Mouse (Mus musculus) midbrain, embryonic 13.5 days (tissue): Measurements from ENCODE around the gene Gm10234. TPM values are rescaled to one million over a fixed set of nuclear protein-coding genes. Genes with fewer than 3 reads are reported as not detected.

Experiments
- ATAC-seq: fragments of 200-750 bp; cut with Nextera tagmentation; 2 replicates; pipeline ENCODE4 v1.8.0; 2017; ENCODE audit warnings: mild to moderate bottlenecking, moderate TSS enrichment, moderate library complexity
- H3K27ac ChIP-seq: fragments of 300-500 bp; sonication (generic); 2 replicates; pipeline ENCODE4 v1.5.1; 2015; ENCODE audit warnings: inconsistent platforms, mild to moderate bottlenecking, moderate library complexity
- H3K27me3 ChIP-seq: fragments of 300-500 bp; sonication (generic); 2 replicates; pipeline ENCODE4 v1.6.1; 2015; ENCODE audit warnings: mild to moderate bottlenecking, inconsistent platforms
- H3K36me3 ChIP-seq: fragments of 300-500 bp; sonication (generic); 2 replicates; pipeline ENCODE4 v1.6.1; 2015; ENCODE audit warnings: mild to moderate bottlenecking, inconsistent platforms
- H3K4me1 ChIP-seq: fragments of 300-500 bp; sonication (generic); replicated peaks from 2 replicates; pipeline ENCODE4 v1.6.1; 2015; ENCODE audit warnings: inconsistent platforms
- H3K4me2 ChIP-seq: fragments of 300-500 bp; sonication (generic); replicated peaks from 2 replicates; pipeline ENCODE4 v1.6.1; 2015; ENCODE audit warnings: moderate library complexity, mild to moderate bottlenecking, inconsistent platforms
- H3K4me3 ChIP-seq: fragments of 300-500 bp; sonication (generic); replicated peaks from 2 replicates; pipeline ENCODE4 v1.5.1; 2015; ENCODE audit warnings: mild to moderate bottlenecking, inconsistent platforms
- H3K9ac ChIP-seq: fragments of 300-500 bp; sonication (generic); replicated peaks from 2 replicates; pipeline ENCODE4 v1.6.1; 2015; ENCODE audit warnings: mild to moderate bottlenecking, inconsistent platforms
- H3K9me3 ChIP-seq: fragments of 300-500 bp; sonication (generic); 2 replicates; pipeline ENCODE4 v1.6.1; 2016; ENCODE audit warnings: mild to moderate bottlenecking, inconsistent platforms
- WGBS: fragments of 180-500 bp; shearing (Covaris S2); methylation state at CpG from one replicate; pipeline ENCODE4 v1.1.7; 2015; 5-methylcytosine and 5-hydroxymethylcytosine counted together
- polyA plus RNA-seq: library from polyadenylated mRNA; unstranded; fragments of >200 nt; fragmentation: Nextera tagmentation; extraction: Ambion mirVana; gene quantifications from 2 replicates; pipeline ENCODE4 v1.2.1, GENCODE M21; 2015

Gm10234 gene
- polyA plus RNA-seq = not detected in 2 replicates

DNA sequence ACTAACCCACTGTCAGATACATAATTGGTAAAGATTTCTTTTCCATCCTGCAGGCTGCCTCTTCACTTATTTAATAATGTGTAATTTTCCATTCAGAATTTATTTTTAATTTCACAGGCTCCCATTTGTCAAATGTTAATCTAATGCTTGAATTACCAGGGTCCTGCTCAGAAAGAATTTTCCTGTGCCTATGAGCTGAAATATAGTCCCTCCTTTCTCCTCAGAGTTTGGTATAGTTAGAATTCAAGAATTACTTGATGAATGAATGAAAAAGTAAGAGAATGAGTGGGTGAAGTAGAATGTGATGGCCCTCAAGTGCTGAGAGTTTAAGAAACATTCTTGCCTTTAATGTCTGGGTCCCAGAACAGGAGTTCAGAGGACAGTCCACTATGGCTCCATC lies at the start of gene Gm10234:
Gene Gm10234, plus strand, starts transcription at position 301 of the 400 bp plus-strand sequence.
- no peaks in the 10 kb centered on the region for H3K36me3 ChIP-seq
- H3K4me3 ChIP-seq = no peak within 1 kb of the TSS
- H3K4me1 ChIP-seq = no peaks in the 10 kb centered on the region
- H3K27me3 ChIP-seq = no peaks in the 10 kb centered on the region
- no peak within 1 kb of the TSS for H3K27ac ChIP-seq
- H3K4me2 ChIP-seq = no peak within 1 kb of the TSS
- no peaks in the 10 kb centered on the region for H3K9me3 ChIP-seq
- H3K9ac ChIP-seq = no peak within 1 kb of the TSS
- ATAC-seq = no peak

DNA sequence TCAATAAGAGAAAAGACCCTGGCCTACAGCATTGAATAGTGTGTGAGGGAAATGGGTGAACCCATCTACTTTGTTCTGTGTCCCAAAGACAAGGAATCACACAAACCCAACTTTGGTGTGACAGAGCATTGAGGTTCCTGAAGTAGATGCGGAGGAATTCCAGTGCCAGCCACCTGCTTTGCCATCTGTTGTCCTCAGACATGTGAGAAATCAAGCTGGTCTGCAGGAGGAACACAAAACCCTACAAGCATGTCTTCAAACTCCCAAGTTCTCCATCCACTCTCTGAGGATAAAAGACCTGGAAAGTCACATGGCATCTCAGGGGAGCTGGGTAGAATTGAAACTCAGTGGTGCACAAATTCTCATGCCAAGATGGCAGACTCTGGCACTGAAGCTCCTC lies 44.3 kb upstream of the Gm10234 start:
- H3K9ac ChIP-seq = no peak overlapping the region
- H3K27ac ChIP-seq = no peak overlapping the region
- no peaks in the 10 kb centered on the region for H3K27me3 ChIP-seq
- no peak for ATAC-seq
- H3K4me1 ChIP-seq = no peaks in the 10 kb centered on the region
- 92% methylated on average over 1 of the region's 1 CpGs for WGBS
- H3K4me2 ChIP-seq = no peak overlapping the region
- H3K9me3 ChIP-seq = no peaks in the 10 kb centered on the region
- H3K4me3 ChIP-seq = no peak overlapping the region
- no peaks in the 10 kb centered on the region for H3K36me3 ChIP-seq

DNA sequence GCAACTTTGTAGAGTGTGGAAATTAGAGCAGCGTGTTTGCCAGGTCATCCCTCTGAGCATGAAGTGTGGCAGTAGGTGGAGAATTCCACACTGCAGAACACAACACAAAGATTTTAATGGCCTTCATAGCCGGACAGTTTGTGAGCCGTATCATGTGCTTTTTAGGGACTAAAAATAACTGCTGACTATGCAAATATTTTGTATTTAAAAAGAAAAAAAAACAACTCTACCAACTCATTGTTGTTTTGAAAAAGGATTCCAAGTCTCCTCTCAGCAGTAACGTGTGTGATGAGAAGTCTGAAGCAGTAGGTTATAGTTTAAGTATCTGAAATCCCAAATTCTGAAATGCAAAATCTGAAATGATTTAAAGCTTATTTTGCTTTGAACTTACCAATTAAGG lies 25.9 kb upstream of the Gm10234 start:
- H3K27ac ChIP-seq = no peak overlapping the region
- H3K27me3 ChIP-seq = no peaks in the 10 kb centered on the region
- no peak overlapping the region for H3K4me2 ChIP-seq
- H3K4me1 ChIP-seq = no peaks in the 10 kb centered on the region
- no peak overlapping the region for H3K9ac ChIP-seq
- H3K4me3 ChIP-seq = no peak overlapping the region
- H3K9me3 ChIP-seq = no peaks in the 10 kb centered on the region
- ATAC-seq = no peak
- H3K36me3 ChIP-seq = no peaks in the 10 kb centered on the region
- 87% methylated on average over 4 of the region's 4 CpGs for WGBS

- WGBS = 74% methylated on average over 3 of the region's 3 CpGs
- no peak for ATAC-seq
- no peak overlapping the region for H3K9ac ChIP-seq
- H3K4me3 ChIP-seq = no peak overlapping the region
- no peaks in the 10 kb centered on the region for H3K9me3 ChIP-seq
- no peaks in the 10 kb centered on the region for H3K36me3 ChIP-seq
- no peaks in the 10 kb centered on the region for H3K27me3 ChIP-seq
- no peak overlapping the region for H3K27ac ChIP-seq
- H3K4me2 ChIP-seq = no peak overlapping the region
- H3K4me1 ChIP-seq = no peaks in the 10 kb centered on the region
These were observed 23.5 kb upstream of the Gm10234 start for GRCm38 (mm10) chr6:95298387-95298786.

GRCm38 (mm10) chr6:95300658-95301057 lies 21.3 kb upstream of the Gm10234 start:
- ATAC-seq = no peak

DNA sequence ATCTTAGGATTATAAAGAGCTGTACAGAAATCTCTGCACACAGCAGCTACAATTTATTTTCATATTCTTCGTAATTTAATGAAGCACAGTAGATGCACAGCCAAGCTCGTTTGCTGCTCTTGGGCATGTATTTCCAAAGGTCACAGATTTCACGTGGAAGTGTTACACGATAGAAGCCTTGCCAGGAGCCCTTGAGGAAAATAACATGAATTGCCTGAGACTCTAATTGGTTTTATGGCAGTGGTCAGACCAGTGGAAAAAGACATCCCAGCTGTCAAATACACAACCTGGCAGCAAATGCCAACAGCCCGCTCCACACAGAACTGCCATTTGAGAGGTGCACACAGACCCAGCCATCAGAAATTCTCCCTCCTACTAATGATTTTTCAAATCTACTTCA lies 9.3 kb downstream of the Gm10234 start:
- no peaks in the 10 kb centered on the region for H3K36me3 ChIP-seq
- no peaks in the 10 kb centered on the region for H3K4me1 ChIP-seq
- no peak overlapping the region for H3K4me3 ChIP-seq
- no peak overlapping the region for H3K27ac ChIP-seq
- H3K4me2 ChIP-seq = no peak overlapping the region
- no peaks in the 10 kb centered on the region for H3K9me3 ChIP-seq
- no peaks in the 10 kb centered on the region for H3K27me3 ChIP-seq
- ATAC-seq = no peak
- 72% methylated on average over 5 of the region's 5 CpGs for WGBS
- no peak overlapping the region for H3K9ac ChIP-seq

More at GRCm38 (mm10) chr6:95300658-95301057, 21.3 kb upstream of the Gm10234 start:
- no peaks in the 10 kb centered on the region for H3K36me3 ChIP-seq
- 86% methylated on average over 2 of the region's 2 CpGs for WGBS
- H3K27me3 ChIP-seq = no peaks in the 10 kb centered on the region
- no peaks in the 10 kb centered on the region for H3K4me1 ChIP-seq
- no peaks in the 10 kb centered on the region for H3K9me3 ChIP-seq
- no peak overlapping the region for H3K4me2 ChIP-seq
- H3K4me3 ChIP-seq = no peak overlapping the region
- no peak overlapping the region for H3K27ac ChIP-seq
- no peak overlapping the region for H3K9ac ChIP-seq

GRCm38 (mm10) chr6:95334781-95335180 lies 12.9 kb downstream of the Gm10234 start:
- H3K4me1 ChIP-seq = no peaks in the 10 kb centered on the region
- no peak for ATAC-seq

DNA sequence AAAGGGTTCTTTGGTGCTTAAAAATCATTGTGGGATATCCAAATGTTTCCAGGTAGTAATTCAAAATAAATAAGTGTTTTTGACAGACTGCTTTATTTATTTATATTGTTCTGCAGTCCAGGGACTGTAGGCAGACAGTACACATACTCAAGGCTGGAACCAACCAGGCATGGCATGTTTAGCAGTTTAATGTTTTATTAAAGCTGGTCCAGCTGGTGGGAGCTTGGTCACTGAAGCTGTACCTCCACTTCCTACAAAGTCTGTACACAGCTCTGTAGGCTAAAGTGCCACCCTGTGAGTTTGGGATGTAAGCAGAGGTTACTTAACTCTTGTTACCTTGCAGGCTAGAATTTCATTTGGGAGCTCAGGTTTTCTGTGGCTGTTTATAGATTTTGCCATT lies 27.5 kb downstream of the Gm10234 start:
- ATAC-seq = no peak
- Histone ChIP-seq H3K9me3 (no peaks in the 10 kb centered on the region), H3K4me2 (no peak overlapping the region), H3K4me3 (no peak overlapping the region), H3K27me3 (no peaks in the 10 kb centered on the region), H3K36me3 (no peaks in the 10 kb centered on the region), H3K4me1 (no peaks in the 10 kb centered on the region), H3K9ac (no peak overlapping the region), H3K27ac (no peak overlapping the region)

More at GRCm38 (mm10) chr6:95334781-95335180, 12.9 kb downstream of the Gm10234 start:
- Histone ChIP-seq H3K27me3 (no peaks in the 10 kb centered on the region), H3K9ac (no peak overlapping the region), H3K4me3 (no peak overlapping the region), H3K27ac (no peak overlapping the region), H3K4me2 (no peak overlapping the region), H3K9me3 (no peaks in the 10 kb centered on the region), H3K36me3 (no peaks in the 10 kb centered on the region)
- WGBS = 87% methylated on average over 6 of the region's 6 CpGs

- WGBS = 90% methylated on average over 7 of the region's 7 CpGs
- no peak overlapping the region for H3K9ac ChIP-seq
- no peaks in the 10 kb centered on the region for H3K4me1 ChIP-seq
- H3K27me3 ChIP-seq = no peaks in the 10 kb centered on the region
- no peak for ATAC-seq
- no peaks in the 10 kb centered on the region for H3K36me3 ChIP-seq
- H3K27ac ChIP-seq = no peak overlapping the region
- H3K4me3 ChIP-seq = no peak overlapping the region
- no peaks in the 10 kb centered on the region for H3K9me3 ChIP-seq
- no peak overlapping the region for H3K4me2 ChIP-seq
These were observed 31.1 kb downstream of the Gm10234 start for GRCm38 (mm10) chr6:95353043-95353442.

DNA sequence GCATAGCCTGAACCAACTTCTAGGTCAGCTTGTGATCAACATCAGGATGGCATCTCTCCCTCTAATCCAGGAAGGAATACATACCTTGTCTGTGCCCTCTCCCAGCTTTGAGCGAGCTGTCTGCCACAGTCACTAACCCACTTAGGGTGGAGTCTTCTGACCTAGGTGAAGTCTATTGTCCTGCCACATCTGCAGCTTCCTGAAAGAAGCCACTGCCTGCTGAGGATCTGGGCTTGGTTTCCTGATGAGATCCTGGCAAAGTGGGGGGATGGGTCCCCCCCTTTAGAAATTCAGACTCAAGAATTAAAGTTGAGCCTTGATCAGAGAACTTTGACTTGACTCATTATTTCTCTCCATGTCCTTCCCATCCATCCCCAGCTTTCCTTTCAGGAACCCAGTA lies 32.0 kb downstream of the Gm10234 start:
- 84% methylated on average over 1 of the region's 1 CpGs for WGBS

DNA sequence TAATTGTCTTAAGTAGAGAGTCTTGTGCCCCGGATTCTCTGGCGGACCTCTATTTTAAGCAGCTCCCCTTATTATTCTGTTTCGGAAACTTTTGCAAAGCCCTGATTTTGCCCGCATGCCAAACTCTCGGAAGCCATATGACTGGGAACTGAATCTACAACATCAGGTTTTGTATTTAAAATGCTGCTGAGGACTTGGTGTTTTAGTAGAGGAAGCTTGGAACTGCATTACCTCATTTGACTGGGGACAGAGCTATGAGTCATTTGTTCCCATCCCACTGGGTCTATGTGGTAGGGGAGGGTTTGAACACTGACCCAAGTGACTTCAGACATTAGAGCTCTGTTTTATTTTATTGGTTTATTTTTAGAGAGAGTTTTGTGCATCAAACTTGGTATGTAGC lies 38.2 kb downstream of the Gm10234 start:
- Histone ChIP-seq H3K9ac (no peak overlapping the region), H3K4me1 (no peaks in the 10 kb centered on the region), H3K9me3 (no peaks in the 10 kb centered on the region), H3K4me3 (no peak overlapping the region), H3K27ac (no peak overlapping the region), H3K4me2 (no peak overlapping the region), H3K27me3 (no peaks in the 10 kb centered on the region), H3K36me3 (no peaks in the 10 kb centered on the region)
- WGBS = 91% methylated on average over 5 of the region's 5 CpGs
- ATAC-seq = no peak

More for the DNA sequence above, 32.0 kb downstream of the Gm10234 start:
- no peaks in the 10 kb centered on the region for H3K4me1 ChIP-seq
- H3K9ac ChIP-seq = no peak overlapping the region
- no peaks in the 10 kb centered on the region for H3K27me3 ChIP-seq
- H3K9me3 ChIP-seq = no peaks in the 10 kb centered on the region
- no peak for ATAC-seq
- H3K4me3 ChIP-seq = no peak overlapping the region
- no peak overlapping the region for H3K4me2 ChIP-seq
- H3K27ac ChIP-seq = no peak overlapping the region
- no peaks in the 10 kb centered on the region for H3K36me3 ChIP-seq

DNA sequence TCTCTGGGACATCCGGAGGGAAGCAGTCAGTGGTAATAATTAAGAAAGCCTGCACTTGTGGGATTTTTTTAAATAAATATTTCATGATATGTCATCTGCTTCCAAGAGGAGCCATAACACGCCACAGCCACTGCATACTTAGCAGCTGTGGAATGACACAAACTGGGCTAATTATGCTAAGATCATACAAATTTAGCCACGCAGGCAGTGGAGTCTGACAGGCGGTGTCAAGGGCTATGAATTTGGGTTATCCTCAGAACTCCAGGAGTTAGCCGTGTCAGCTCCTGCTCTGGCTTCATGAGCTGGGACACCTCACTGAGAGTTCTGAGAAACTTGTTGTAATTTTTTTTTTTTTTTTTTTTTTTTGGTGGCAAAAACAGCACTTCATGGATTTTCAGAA lies 40.8 kb downstream of the Gm10234 start:
- no peaks in the 10 kb centered on the region for H3K27me3 ChIP-seq
- no peaks in the 10 kb centered on the region for H3K4me1 ChIP-seq
- no peaks in the 10 kb centered on the region for H3K36me3 ChIP-seq
- no peak overlapping the region for H3K4me3 ChIP-seq
- H3K4me2 ChIP-seq = no peak overlapping the region
- no peak overlapping the region for H3K27ac ChIP-seq
- H3K9me3 ChIP-seq = no peaks in the 10 kb centered on the region
- 78% methylated on average over 5 of the region's 5 CpGs for WGBS
- H3K9ac ChIP-seq = no peak overlapping the region
- ATAC-seq = no peak

- Histone ChIP-seq H3K4me3 (no peak overlapping the region), H3K4me2 (no peak overlapping the region), H3K27ac (no peak overlapping the region), H3K9ac (no peak overlapping the region), H3K9me3 (no peaks in the 10 kb centered on the region), H3K4me1 (no peaks in the 10 kb centered on the region), H3K27me3 (no peaks in the 10 kb centered on the region), H3K36me3 (no peaks in the 10 kb centered on the region)
- 77% methylated on average over 4 of the region's 4 CpGs for WGBS
- no peak for ATAC-seq
These were observed 49.9 kb downstream of the Gm10234 start for GRCm38 (mm10) chr6:95371811-95372210.
